Mouse (Mus musculus): Measurements from ENCODE around the gene Sec22b.

DNA sequence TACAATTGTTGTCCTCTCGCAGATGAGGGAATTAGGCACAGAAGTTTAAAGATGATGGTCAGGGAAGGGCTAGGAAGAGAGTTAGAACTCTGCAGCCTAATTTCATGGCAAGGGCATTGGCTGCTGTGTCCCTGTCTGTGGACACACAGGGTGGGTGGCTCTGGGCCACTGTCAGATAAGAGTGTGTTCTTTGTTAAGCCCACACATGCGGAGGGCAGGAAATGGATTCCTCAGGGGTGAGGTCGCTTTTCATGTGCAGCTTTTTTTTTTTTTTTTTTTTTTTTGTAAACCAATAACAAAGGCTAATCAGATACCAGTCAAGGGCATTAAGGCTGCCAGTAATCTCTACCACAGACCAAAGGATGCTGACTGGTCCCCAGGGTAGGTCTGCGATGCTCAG lies 45.4 kb downstream of the Sec22b start:
- no peak for TF ChIP-seq CHD2 (IDR thresholded peaks at IDR 0.05; ENCODE audit: low read depth, low read length)
- TF ChIP-seq HCFC1 (IDR thresholded peaks at IDR 0.05; ENCODE audit: borderline replicate concordance, insufficient read depth, low read length): no peak
- TF ChIP-seq ZNF384 (IDR thresholded peaks at IDR 0.05; ENCODE audit: low read depth, low read length): peak; percentile 79
- no peak for TF ChIP-seq MAFK (IDR thresholded peaks at IDR 0.05; ENCODE audit: insufficient read depth, low read depth, low read length)

Data from ES-E14 (cell line).